Mouse (Mus musculus): Measurements from ENCODE around the gene Plxnb2. TPM values are rescaled to one million over a fixed set of nuclear protein-coding genes. Genes with fewer than 3 reads are reported as not detected.

Gene Plxnb2
- 100 to 1,000 TPM; 167 to 207 TPM for total RNA-seq (2021)
- long read RNA-seq, experiment 1, full-length matches to known transcripts, result 5 of 38 reads
- long read RNA-seq, experiment 1, partial matches to known transcripts, result 19 of 38 reads
- long read RNA-seq, experiment 1, other reads (novel, unspliced or antisense), result 14 of 38 reads
- long read RNA-seq, experiment 2, full-length matches to known transcripts, result 4 of 87 reads
- long read RNA-seq, experiment 2, partial matches to known transcripts, result 67 of 87 reads
- long read RNA-seq, experiment 2, other reads (novel, unspliced or antisense), result 16 of 87 reads

GRCm38 (mm10) chr15:89180571-89181229 lies at the start of gene Plxnb2:
TSS of gene Plxnb2 (minus strand) at chr15:89180788.
- peak; percentile 63 to 65 for DNase-seq (ENCODE audit: low spot score in 2 of 2)

GRCm38 (mm10) chr15:89215611-89216233 lies 35.1 kb upstream of the Plxnb2 start:
- DNase-seq (ENCODE audit: low spot score in 2 of 2), result no peak

GRCm38 (mm10) chr15:89214953-89215352 lies 34.4 kb upstream of the Plxnb2 start:
- no peak for DNase-seq (ENCODE audit: low spot score in 2 of 2)

GRCm38 (mm10) chr15:89213517-89213916 lies 32.9 kb upstream of the Plxnb2 start:
- no peak for DNase-seq (ENCODE audit: low spot score in 2 of 2)

- DNase-seq (ENCODE audit: low spot score in 2 of 2), result no peak
Observed at GRCm38 (mm10) chr15:89212495-89212894, 31.9 kb upstream of the Plxnb2 start.

- DNase-seq (ENCODE audit: low spot score in 2 of 2), result no peak
Observed at GRCm38 (mm10) chr15:89211716-89212461, 31.3 kb upstream of the Plxnb2 start.

GRCm38 (mm10) chr15:89210915-89211715 lies 30.5 kb upstream of the Plxnb2 start, which contains the start of gene Ppp6r2:
TSS of gene Ppp6r2 (plus strand) at chr15:89211553.
- peak; percentile 66 to 73 for DNase-seq (ENCODE audit: low spot score in 2 of 2)

- DNase-seq (ENCODE audit: low spot score in 2 of 2), result peak; percentile 71 to 82
Observed at GRCm38 (mm10) chr15:89209886-89210761, 29.5 kb upstream of the Plxnb2 start.

- DNase-seq (ENCODE audit: low spot score in 2 of 2), result no peak
Observed at GRCm38 (mm10) chr15:89207457-89207856, 26.9 kb upstream of the Plxnb2 start.

GRCm38 (mm10) chr15:89197056-89197455 lies 16.5 kb upstream of the Plxnb2 start:
- DNase-seq (ENCODE audit: low spot score in 2 of 2), result no peak

- peak; percentile 91 to 92 for DNase-seq (ENCODE audit: low spot score in 2 of 2)
Observed at GRCm38 (mm10) chr15:89196313-89196706, 15.7 kb upstream of the Plxnb2 start, which contains the start of gene Dennd6b. TSS of gene Dennd6b (minus strand) at chr15:89196496.

- peak; percentile 71 to 83 for DNase-seq (ENCODE audit: low spot score in 2 of 2)
Observed at GRCm38 (mm10) chr15:89195690-89196312, 15.2 kb upstream of the Plxnb2 start.

GRCm38 (mm10) chr15:89195261-89195681 lies 14.7 kb upstream of the Plxnb2 start:
- no peak for DNase-seq (ENCODE audit: low spot score in 2 of 2)

GRCm38 (mm10) chr15:89184937-89185227 lies 4.3 kb upstream of the Plxnb2 start:
- no peak for DNase-seq (ENCODE audit: low spot score in 2 of 2)

- DNase-seq (ENCODE audit: low spot score in 2 of 2), result no peak
Observed at GRCm38 (mm10) chr15:89184141-89184936, 3.8 kb upstream of the Plxnb2 start.

GRCm38 (mm10) chr15:89182842-89183241 lies 2.3 kb upstream of the Plxnb2 start:
- DNase-seq (ENCODE audit: low spot score in 2 of 2), result no peak

- no peak for DNase-seq (ENCODE audit: low spot score in 2 of 2)
Observed at GRCm38 (mm10) chr15:89182328-89182741, 1.7 kb upstream of the Plxnb2 start.

GRCm38 (mm10) chr15:89181561-89182270 lies 1.1 kb upstream of the Plxnb2 start:
- DNase-seq (ENCODE audit: low spot score in 2 of 2), result no peak

Measured in adrenal gland, postnatal 4 days (tissue).